Mouse (Mus musculus): Measurements from ENCODE around the gene Dvl1.

GRCm38 (mm10) chr4:155908751-155909150, 61.5 kb downstream of the Dvl1 start:
- no peak for TF ChIP-seq EP300 (IDR thresholded peaks at IDR 0.05; ENCODE audit: low read depth)
- no peak for TF ChIP-seq CTCF (IDR thresholded peaks at IDR 0.05; ENCODE audit: low read depth)
